ENCODE assay signal across 8 mouse cellular contexts in the genomic region with DNA sequence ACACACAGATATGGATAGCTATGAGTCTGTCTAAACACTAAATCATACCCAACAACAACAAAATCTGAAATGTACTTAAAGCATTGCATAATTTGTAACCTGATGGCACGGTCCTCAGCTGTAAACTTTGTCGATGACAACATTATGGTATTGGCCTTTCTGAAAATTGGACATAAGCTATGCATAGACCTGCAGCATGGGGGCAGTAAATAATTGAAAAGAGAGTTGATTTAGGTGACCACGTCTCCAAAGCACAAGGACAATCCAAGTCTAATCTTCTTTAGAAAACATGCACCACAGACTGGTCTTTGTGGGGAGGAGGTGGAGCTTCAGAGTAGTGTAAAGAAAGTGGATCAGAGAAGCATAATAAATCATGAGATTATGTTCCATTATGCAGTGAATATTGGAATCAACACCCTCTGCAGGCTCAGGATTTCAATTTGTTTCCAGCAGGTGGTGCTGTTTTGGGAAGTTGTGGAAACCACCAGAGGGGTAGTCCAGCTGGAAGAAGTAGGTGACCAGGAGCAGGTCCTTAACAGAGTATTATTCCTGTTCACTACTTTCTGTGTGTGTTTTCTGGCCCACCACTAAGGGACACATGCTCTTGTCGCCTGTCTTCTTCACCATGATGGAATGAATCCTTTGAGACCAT.
DNase-seq lines count a peak whose midpoint lies in the region; ATAC-seq and TF ChIP-seq lines count a peak whose summit lies in the region.

No protein-coding gene starts in this region.

- no peak overlapping the region for H3K9ac ChIP-seq in forebrain, embryonic 13.5 days
- no peak overlapping the region for H3K9ac ChIP-seq in hindbrain, embryonic 14.5 days
- H3K9ac ChIP-seq in midbrain, postnatal 0 days (replicated peaks; ENCODE audit: low read length, poor library complexity, severe bottlenecking): no peak overlapping the region

- peak; percentile 36; the same call in 1 of the 2 replicates for TF ChIP-seq CTCF in midbrain, postnatal 0 days (IDR thresholded peaks at IDR 0.05)

- DNase-seq in forebrain, embryonic 10.5 days (ENCODE audit: extremely low spot score, low spot score): no peak
- peak; percentile 2 for DNase-seq in retina, adult 2 months (ENCODE audit: low read depth, low spot score)
- no peak for DNase-seq in retina, embryonic 14.5 days (ENCODE audit: low spot score)
- DNase-seq in hindbrain, embryonic 14.5 days (ENCODE audit: low spot score): no peak
- DNase-seq in midbrain, postnatal 0 days (ENCODE audit: low spot score): no peak
- DNase-seq in natural killer cell, adult 2 months (ENCODE audit: low spot score in 2 of 2): no peak
- no peak for DNase-seq in gastrocnemius, postnatal 36 days

- WGBS in forebrain, embryonic 13.5 days: 74% methylated on average over 4 of the region's 4 CpGs
- 74% methylated on average over 4 of the region's 4 CpGs for WGBS in forebrain, embryonic 10.5 days
- 76% methylated on average over 4 of the region's 4 CpGs for WGBS in hindbrain, embryonic 14.5 days
- 64% methylated on average over 4 of the region's 4 CpGs for WGBS in midbrain, postnatal 0 days

- H3K27me3 ChIP-seq in forebrain, embryonic 13.5 days: no peaks in the 10 kb centered on the region
- no peaks in the 10 kb centered on the region for H3K27me3 ChIP-seq in forebrain, embryonic 10.5 days (ENCODE audit: poor library complexity, severe bottlenecking)
- H3K27me3 ChIP-seq in hindbrain, embryonic 14.5 days (ENCODE audit: control insufficient read depth, insufficient read depth, low read length): no peaks in the 10 kb centered on the region
- no peaks in the 10 kb centered on the region for H3K27me3 ChIP-seq in midbrain, postnatal 0 days (ENCODE audit: insufficient read depth, low read length)

- ATAC-seq in forebrain, embryonic 13.5 days: peak; percentile 51; the same call in 1 of the 2 replicates
- peak; percentile 34; the same call in 1 of the 2 replicates for ATAC-seq in hindbrain, embryonic 14.5 days (ENCODE audit: low FRiP score)
- ATAC-seq in midbrain, postnatal 0 days (ENCODE audit: low FRiP score): no peak

- intact Hi-C loops in gastrocnemius, postnatal 36 days (cut with DNase I): no loop called here

- H3K27ac ChIP-seq in forebrain, embryonic 13.5 days: no peak overlapping the region
- no peak overlapping the region for H3K27ac ChIP-seq in forebrain, embryonic 10.5 days
- no peak overlapping the region for H3K27ac ChIP-seq in hindbrain, embryonic 14.5 days
- H3K27ac ChIP-seq in midbrain, postnatal 0 days (ENCODE audit: low read depth, low read length): no peak overlapping the region

- H3K4me3 ChIP-seq in forebrain, embryonic 13.5 days: no peak overlapping the region
- no peak overlapping the region for H3K4me3 ChIP-seq in forebrain, embryonic 10.5 days
- no peak overlapping the region for H3K4me3 ChIP-seq in hindbrain, embryonic 14.5 days (replicated peaks; ENCODE audit: low read length)
- H3K4me3 ChIP-seq in midbrain, postnatal 0 days (ENCODE audit: low read depth, low read length): no peak overlapping the region

- H3K36me3 ChIP-seq in forebrain, embryonic 13.5 days (ENCODE audit: poor library complexity, severe bottlenecking): no peaks in the 10 kb centered on the region
- no peaks in the 10 kb centered on the region for H3K36me3 ChIP-seq in forebrain, embryonic 10.5 days (replicated peaks)
- H3K36me3 ChIP-seq in hindbrain, embryonic 14.5 days (replicated peaks; ENCODE audit: control insufficient read depth, insufficient read depth): no peaks in the 10 kb centered on the region
- no peaks in the 10 kb centered on the region for H3K36me3 ChIP-seq in midbrain, postnatal 0 days (ENCODE audit: insufficient read depth, low read length)

- H3K4me1 ChIP-seq in forebrain, embryonic 13.5 days: no peaks in the 10 kb centered on the region
- no peaks in the 10 kb centered on the region for H3K4me1 ChIP-seq in forebrain, embryonic 10.5 days
- H3K4me1 ChIP-seq in hindbrain, embryonic 14.5 days (replicated peaks; ENCODE audit: control insufficient read depth, insufficient read depth, low read length): no peaks in the 10 kb centered on the region
- no peaks in the 10 kb centered on the region for H3K4me1 ChIP-seq in midbrain, postnatal 0 days (ENCODE audit: insufficient read depth, low read length)

- no peaks in the 10 kb centered on the region for H3K9me3 ChIP-seq in forebrain, embryonic 13.5 days (replicated peaks)
- no peaks in the 10 kb centered on the region for H3K9me3 ChIP-seq in forebrain, embryonic 10.5 days
- H3K9me3 ChIP-seq in hindbrain, embryonic 14.5 days (ENCODE audit: control insufficient read depth, low read length): no peaks in the 10 kb centered on the region
- no peaks in the 10 kb centered on the region for H3K9me3 ChIP-seq in midbrain, postnatal 0 days (ENCODE audit: low read length)

- no peak overlapping the region for H3K4me2 ChIP-seq in forebrain, embryonic 13.5 days
- H3K4me2 ChIP-seq in hindbrain, embryonic 14.5 days (replicated peaks): no peak overlapping the region
- no peak overlapping the region for H3K4me2 ChIP-seq in midbrain, postnatal 0 days (ENCODE audit: low read depth, low read length, poor library complexity, severe bottlenecking)
